Mouse (Mus musculus) frontal cortex, postnatal 36 days (tissue): Measurements from ENCODE around the gene Usp15.
"Not testable (repeated sequence)": the region's sequence is repeated elsewhere in the genome, so short reads cannot be mapped to it uniquely, and the experiment has no call there.

Experiments used
- DNase-seq, 2 experiments: peaks; one replicate each; pipeline ENCODE4 v3.0.0; 2022; ENCODE audit warnings: low spot score in 2 of 2

The Usp15 gene

DNA sequence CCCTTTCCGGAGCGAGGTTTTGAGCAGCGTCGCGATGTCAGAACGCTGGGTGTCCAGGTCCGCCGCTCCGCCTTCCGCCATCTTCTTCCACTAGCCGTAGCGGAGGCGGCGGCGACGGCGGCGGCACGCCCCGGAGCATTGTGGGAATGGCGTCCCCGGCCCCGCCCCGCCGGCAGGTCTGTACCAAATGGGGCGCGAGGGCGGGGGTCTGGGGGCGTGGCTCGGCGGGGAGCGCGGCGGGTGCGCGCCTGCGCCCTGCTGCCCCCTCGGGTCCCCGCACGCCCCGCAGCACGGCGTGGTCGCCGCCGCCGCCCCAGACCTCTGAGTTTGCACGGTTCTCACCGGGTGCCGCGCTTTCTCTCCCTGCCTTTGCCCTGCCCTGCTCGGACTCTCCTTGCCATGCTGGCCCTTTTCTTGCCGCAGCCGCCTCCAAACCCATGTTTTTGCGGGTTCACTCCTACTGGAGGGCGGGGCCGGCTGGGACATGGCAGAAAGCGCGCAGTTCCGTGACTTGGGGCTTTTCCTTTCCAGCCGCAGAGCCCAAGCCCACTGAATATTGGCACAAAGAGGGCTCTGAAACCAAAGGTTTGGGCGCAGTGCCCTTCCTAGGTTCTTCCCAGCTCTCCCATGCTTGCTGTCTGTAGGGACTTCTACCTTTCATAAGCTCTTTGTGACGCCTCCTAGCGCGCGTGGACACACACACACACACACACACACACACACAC, at the start of gene Usp15:
Usp15 (minus strand) TSS at position 161 of the 725 bp plus-strand sequence.
- peak; percentile 92 to 93 for DNase-seq

DNA sequence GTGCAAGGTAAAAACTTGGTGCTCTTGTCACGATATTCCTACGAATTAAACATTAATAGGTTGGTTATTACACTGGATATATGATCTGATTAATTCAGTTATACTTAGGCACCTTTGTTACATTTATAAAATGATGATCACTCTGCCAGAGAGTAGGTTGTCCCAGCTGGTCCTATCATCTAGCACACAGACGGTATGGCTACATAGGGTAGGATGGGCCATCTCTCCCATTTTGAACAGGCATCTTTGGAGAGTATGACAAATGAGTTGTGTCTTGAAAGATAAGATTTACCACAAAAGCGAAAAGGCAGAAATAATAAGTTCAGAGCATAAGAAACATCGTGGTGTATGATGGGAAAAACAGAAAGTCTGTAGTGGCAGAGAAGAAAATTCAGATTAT, 32.6 kb upstream of the Usp15 start:
- no peak for DNase-seq

GRCm38 (mm10) chr10:123222785-123223184, 26.0 kb upstream of the Usp15 start:
- DNase-seq = no peak

GRCm38 (mm10) chr10:123209517-123209916, 12.7 kb upstream of the Usp15 start:
- DNase-seq = no peak

- DNase-seq = no peak
Observed at GRCm38 (mm10) chr10:123208336-123208735, 11.5 kb upstream of the Usp15 start.

- DNase-seq = no peak
Observed at GRCm38 (mm10) chr10:123206074-123206473, 9.3 kb upstream of the Usp15 start.

- DNase-seq = not testable (repeated sequence)
Observed at GRCm38 (mm10) chr10:123205364-123205763, 8.6 kb upstream of the Usp15 start.

GRCm38 (mm10) chr10:123201981-123202758, 5.4 kb upstream of the Usp15 start:
- no peak for DNase-seq

DNA sequence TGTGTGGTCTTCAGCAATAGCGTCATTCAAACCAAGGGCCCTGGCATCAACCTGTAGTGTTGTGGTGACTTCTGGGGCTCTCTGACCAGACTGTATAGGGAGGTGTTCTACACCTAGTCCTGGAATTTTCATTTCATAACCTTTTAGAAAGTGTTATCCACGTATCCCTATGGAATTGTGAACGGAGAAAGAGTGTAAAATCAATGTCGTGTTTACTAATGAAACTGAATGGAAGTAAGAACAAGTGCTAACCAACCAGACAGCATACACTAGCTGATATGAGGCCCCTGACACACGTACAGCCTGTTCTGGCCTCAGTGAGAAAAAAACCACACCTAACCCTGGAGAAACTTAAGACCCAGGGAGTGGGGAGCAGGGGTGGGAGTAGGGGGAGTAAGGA, 4.6 kb upstream of the Usp15 start:
- DNase-seq = no peak

DNA sequence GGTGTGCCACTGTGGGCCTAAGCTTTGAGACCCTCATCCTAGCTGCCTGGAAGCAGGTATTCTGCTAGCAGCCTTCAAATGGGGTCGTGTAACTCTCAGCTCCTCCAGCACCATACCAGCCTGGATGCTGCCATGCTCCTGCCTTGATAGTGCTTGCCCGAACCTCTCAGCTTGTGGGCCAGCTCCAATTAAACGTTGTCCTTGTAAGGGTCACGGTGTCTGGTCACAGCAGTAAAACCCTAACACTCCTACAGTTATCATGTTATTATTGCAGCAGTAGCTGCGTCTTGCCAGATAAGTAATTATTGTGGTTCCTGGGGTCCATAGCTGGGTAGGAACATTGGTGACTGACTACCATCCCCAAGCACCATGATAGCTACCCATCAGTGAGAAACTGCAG, 4.2 kb upstream of the Usp15 start:
- DNase-seq = no peak

GRCm38 (mm10) chr10:123200320-123200659, 3.5 kb upstream of the Usp15 start:
- no peak for DNase-seq

- no peak for DNase-seq
Observed at GRCm38 (mm10) chr10:123199615-123200319, 3.0 kb upstream of the Usp15 start.

DNA sequence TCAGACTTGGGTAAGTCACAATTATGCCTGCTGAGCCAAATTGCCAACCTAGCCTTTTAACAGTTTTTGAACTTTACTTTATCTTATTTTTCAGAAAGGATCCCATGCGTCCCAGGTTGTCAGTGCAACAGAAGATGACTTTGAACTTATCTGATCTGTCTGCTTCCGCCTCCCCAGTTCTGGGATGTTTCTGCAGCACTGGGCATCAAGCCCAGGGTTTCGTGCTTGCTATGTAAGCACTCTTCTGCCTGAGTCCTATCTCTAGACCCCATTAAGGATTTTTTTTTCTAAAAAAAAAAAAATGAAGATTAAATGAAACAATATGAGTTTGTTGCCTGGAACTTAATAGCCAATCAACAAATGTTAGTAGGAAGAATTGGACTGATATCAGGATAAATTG, 2.3 kb upstream of the Usp15 start:
- no peak for DNase-seq

- DNase-seq = no peak
Observed at GRCm38 (mm10) chr10:123198183-123198582, 1.4 kb upstream of the Usp15 start.

- no peak for DNase-seq
Observed at GRCm38 (mm10) chr10:123195961-123196834, 597 bp downstream of the Usp15 start.

DNA sequence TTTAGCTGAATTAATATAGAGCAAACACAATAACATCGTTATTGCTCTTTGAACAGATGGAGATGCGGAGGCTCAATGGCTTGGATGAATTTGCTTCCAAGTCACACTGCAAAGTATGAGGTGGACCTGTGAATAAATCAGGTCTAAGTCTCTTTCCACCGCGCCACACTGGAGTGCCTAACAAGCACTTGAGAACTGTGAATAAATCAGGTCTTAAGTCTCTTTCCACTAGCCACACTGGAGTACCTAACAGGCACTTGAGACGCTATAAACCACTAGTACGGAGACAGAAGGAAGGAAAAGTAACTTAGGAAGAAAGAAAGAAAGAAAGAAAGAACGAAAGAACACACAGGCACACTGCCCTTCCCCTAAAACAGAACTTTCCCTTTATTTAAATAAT, 1.3 kb downstream of the Usp15 start:
- no peak for DNase-seq

DNA sequence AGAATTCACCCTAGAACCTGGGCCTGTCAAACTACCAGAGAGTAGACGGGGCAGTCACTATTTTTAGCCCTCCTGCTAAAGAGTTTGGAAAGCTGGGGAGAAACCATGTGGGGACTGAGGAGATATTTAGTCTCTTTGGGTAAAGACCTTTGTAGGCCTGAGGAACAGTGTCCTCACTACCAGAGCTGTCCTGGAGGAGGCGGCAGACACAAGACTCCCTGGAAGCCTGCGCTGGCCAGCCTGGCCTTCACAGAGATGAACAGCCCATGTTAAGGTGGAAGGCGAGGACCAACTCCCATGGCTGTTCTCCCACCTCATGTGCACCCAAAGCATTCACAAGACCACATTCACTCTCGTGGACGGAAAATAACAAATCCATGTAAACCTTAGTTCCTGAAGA, 5.8 kb downstream of the Usp15 start:
- DNase-seq = no peak

DNA sequence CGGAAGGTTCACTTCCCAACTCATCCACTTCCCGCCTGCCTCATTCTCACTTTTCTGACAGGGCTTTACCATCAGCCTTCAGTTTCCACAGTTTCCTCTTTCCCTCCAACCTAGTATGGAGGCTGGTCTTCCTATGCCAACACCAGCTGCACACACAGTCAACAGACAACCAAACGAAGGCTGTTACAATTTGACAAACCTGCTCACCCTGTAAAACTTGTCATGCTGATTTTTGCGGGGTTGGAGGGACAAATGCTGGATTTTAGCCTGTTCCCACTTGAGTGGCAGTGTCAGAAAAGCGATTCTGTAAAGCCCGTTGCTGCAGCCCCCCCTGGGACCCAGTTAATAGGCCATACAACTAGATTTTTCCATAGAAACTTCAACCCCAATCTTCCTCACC, 9.5 kb downstream of the Usp15 start:
- no peak for DNase-seq

DNA sequence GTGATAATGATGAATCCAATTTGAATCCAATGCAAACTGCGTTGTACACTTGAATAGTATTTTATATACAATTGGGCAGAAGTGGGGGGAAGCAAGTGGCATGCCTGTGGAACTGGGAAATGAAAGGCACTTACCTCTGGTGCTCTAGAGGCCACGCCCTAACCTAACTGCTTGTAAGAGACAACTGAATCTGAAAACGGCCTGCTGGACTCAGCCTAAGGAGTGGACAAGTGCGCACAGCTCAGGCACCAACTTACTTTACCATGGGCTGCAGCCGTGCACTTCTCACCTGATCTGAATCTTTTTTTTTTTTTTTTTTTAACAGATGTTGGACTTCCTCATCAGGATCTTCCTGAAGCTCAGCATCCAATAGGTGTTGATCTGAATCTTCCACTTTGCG, 10.9 kb downstream of the Usp15 start:
- no peak for DNase-seq

DNA sequence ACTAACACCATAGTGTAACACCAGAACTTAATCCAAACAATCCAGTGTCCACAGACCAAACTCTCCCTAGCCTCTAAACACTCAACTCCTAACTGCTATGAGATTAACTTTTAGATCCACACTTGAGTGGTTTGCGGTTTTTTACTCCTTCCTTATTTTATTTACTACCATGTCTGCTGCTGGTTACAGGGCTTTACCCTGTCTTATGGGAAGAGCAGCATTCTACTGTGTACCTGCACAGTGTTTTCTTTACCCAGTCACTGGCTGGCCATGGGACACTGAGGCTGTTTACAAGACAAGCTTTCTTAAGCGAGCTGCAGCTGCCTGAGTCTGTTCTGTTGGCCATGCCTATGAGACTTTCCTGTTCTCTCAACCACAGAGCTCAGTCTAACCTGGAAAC, 13.1 kb downstream of the Usp15 start:
- no peak for DNase-seq

GRCm38 (mm10) chr10:123183243-123183642, 13.6 kb downstream of the Usp15 start:
- peak in 1 of 2 experiments; percentile 42 for DNase-seq

- DNase-seq = peak in 1 of 2 experiments; percentile 44
Observed at GRCm38 (mm10) chr10:123182391-123182790, 14.4 kb downstream of the Usp15 start.
